Mouse (Mus musculus): ENCODE results near the gene Psma1. TPM values are rescaled to one million over a fixed set of nuclear protein-coding genes. Genes with fewer than 3 reads are reported as not detected.

Psma1 gene
- total RNA-seq, 2 experiments from 2014 or later, result 294 to 340 TPM

DNA sequence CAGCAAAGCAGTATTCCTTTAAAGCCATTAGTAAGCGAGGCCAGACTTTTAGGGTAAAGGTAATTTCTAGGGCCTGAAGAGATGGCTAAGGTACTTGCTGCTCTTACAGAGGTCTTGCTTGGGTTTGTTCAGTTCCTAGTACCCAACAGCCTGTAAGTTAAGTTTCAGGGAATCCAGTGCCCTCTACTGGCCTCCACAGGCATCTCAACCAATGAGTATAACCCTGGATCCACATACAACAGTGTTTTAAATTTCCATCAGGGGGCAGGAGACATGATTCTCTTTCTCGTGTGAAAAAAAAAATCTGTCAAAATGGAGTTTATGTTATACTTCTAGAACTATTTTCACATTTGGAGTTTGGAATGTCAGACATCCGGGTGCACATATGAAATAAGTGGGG, 5.8 kb upstream of the Psma1 start:
- peak; percentile 99 for ATAC-seq (replicated peaks; ENCODE audit: poor library complexity, severe bottlenecking)

- peak; percentile 54 for ATAC-seq (replicated peaks; ENCODE audit: poor library complexity, severe bottlenecking)
Observed at GRCm38 (mm10) chr7:114275372-114276004, 430 bp downstream of the Psma1 start.

GRCm38 (mm10) chr7:114268446-114268845, 7.5 kb downstream of the Psma1 start:
- ATAC-seq (replicated peaks; ENCODE audit: poor library complexity, severe bottlenecking), result no peak

- ATAC-seq (replicated peaks; ENCODE audit: poor library complexity, severe bottlenecking), result peak; percentile 99
Observed at GRCm38 (mm10) chr7:114253885-114254833, 21.8 kb downstream of the Psma1 start, which contains the start of gene Copb1. TSS of gene Copb1 (minus strand) at chr7:114254711.

- ATAC-seq (replicated peaks; ENCODE audit: poor library complexity, severe bottlenecking), result no peak
Observed at GRCm38 (mm10) chr7:114251684-114252083, 24.2 kb downstream of the Psma1 start.

- no peak for ATAC-seq (replicated peaks; ENCODE audit: poor library complexity, severe bottlenecking)
Observed at GRCm38 (mm10) chr7:114233980-114234379, 41.9 kb downstream of the Psma1 start.

- no peak for ATAC-seq (replicated peaks; ENCODE audit: poor library complexity, severe bottlenecking)
Observed at GRCm38 (mm10) chr7:114232982-114233381, 42.9 kb downstream of the Psma1 start.

DNA sequence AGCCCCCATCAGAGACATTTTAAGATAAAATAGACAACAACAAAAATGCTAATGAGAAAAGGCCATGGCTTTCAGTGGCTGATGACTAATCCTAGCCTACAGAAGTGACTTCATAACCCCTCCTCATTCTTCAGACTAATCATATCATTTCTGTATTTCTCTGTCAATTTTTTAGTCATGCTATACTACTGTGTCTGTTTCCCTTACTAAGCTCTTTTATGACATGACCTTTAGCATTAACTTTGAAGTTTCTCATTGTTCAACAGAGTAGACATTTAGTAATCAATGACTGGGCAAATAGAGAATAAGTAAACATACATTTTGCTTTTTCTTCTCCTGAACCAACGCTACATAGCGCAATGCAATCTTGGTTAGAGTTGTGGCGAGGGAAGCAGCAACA, 44.1 kb downstream of the Psma1 start:
- ATAC-seq (replicated peaks; ENCODE audit: poor library complexity, severe bottlenecking), result no peak

DNA sequence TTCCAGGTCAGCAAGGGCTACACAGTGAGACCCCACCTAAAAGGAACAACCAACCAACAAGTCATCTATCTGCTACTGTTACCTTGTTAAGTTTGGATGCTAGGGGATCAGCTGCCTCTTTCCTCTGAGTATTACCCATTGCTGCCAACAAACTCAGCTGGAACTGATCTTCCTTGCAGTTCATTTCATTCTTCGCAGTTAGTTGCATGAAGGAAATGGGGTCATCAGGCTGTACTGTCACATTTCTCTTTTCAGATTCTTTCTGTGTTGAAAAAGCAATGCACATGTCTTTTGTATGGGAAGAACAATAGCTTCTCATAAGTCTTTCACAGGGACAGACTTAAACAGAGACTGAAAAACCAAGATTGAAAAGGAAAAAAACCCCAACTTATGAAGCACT, 49.4 kb downstream of the Psma1 start:
- ATAC-seq (replicated peaks; ENCODE audit: poor library complexity, severe bottlenecking), result no peak

- no peak for ATAC-seq (replicated peaks; ENCODE audit: poor library complexity, severe bottlenecking)
Observed at GRCm38 (mm10) chr7:114220433-114220832, 55.5 kb downstream of the Psma1 start.

GRCm38 (mm10) chr7:114216908-114217307, 59.0 kb downstream of the Psma1 start:
- no peak for ATAC-seq (replicated peaks; ENCODE audit: poor library complexity, severe bottlenecking)

Other genes starting within 250 kb of the Psma1 start
- 0.97 and 3.5 TPM in 2 replicates for gene Rras2, start 158.3 kb downstream of the Psma1 start, total RNA-seq (2014; fragmentation: Nextera tagmentation)
- gene Rras2, start 158.3 kb downstream of the Psma1 start, total RNA-seq (2017), result 1.1 and 1.6 TPM in 2 replicates
- 79.8 and 118 TPM in 2 replicates for gene Copb1, start 21.4 kb downstream of the Psma1 start, total RNA-seq (2014; fragmentation: Nextera tagmentation)
- 66.0 and 82.7 TPM in 2 replicates for gene Copb1, start 21.4 kb downstream of the Psma1 start, total RNA-seq (2017)
- 3.7 and 8.1 TPM in 2 replicates for gene Pde3b, start 139.2 kb upstream of the Psma1 start, total RNA-seq (2014; fragmentation: Nextera tagmentation)
- 14.3 and 15.0 TPM in 2 replicates for gene Pde3b, start 139.2 kb upstream of the Psma1 start, total RNA-seq (2017)